Mouse (Mus musculus) erythroblast, adult 5-6 weeks (primary cell): Measurements from ENCODE around the gene Rasal3. TPM values are rescaled to one million over a fixed set of nuclear protein-coding genes. Genes with fewer than 3 reads are reported as not detected.

Experiments used
- ATAC-seq: replicated peaks from 2 replicates; pipeline ENCODE4 v1.8.0; 2016; ENCODE audit warnings: moderate number of reproducible peaks, mild to moderate bottlenecking, moderate TSS enrichment, inconsistent platforms; ENCODE audit not compliant: poor library complexity, low FRiP score, severe bottlenecking
- total RNA-seq, 2 experiments: library from RNA; stranded (forward) in 1 of 2; stranded (reverse) in 1 of 2; fragments of 150-400 nt in 1 of 2; fragments of 200-764, 138-1000 nt in 1 of 2; gene quantifications; 2 replicates each; pipeline versions ENCODE4 v1.2.3 to v1.2.4; 2015 to 2017; ENCODE audit warnings: low replicate concordance in 2 of 2

Rasal3 gene
- total RNA-seq, 2 experiments from 2014 or later = 5.0 to 5.2 TPM

- ATAC-seq = no peak
These were observed 45.0 kb downstream of the Rasal3 start for GRCm38 (mm10) chr17:32358192-32358942.

GRCm38 (mm10) chr17:32356766-32357760 lies 46.3 kb downstream of the Rasal3 start:
- ATAC-seq = no peak

GRCm38 (mm10) chr17:32356281-32356680 lies 47.1 kb downstream of the Rasal3 start:
- ATAC-seq = no peak

- ATAC-seq = no peak
These were observed 48.4 kb downstream of the Rasal3 start for GRCm38 (mm10) chr17:32355031-32355430.

GRCm38 (mm10) chr17:32354211-32354610 lies 49.2 kb downstream of the Rasal3 start:
- no peak for ATAC-seq

GRCm38 (mm10) chr17:32353696-32354095 lies 49.7 kb downstream of the Rasal3 start:
- no peak for ATAC-seq

GRCm38 (mm10) chr17:32351726-32352125 lies 51.7 kb downstream of the Rasal3 start:
- no peak for ATAC-seq

GRCm38 (mm10) chr17:32351269-32351668 lies 52.1 kb downstream of the Rasal3 start:
- ATAC-seq = no peak

- peak; percentile 92 for ATAC-seq
These were observed 52.9 kb downstream of the Rasal3 start, which contains the start of gene Akap8l for GRCm38 (mm10) chr17:32350382-32350983. Gene Akap8l, minus strand, starts transcription at chr17:32350607.

GRCm38 (mm10) chr17:32349851-32350381 lies 53.5 kb downstream of the Rasal3 start:
- ATAC-seq = peak; percentile 34

- ATAC-seq = peak; percentile 65
These were observed 54.2 kb downstream of the Rasal3 start for GRCm38 (mm10) chr17:32349037-32349732.

- no peak for ATAC-seq
These were observed 55.0 kb downstream of the Rasal3 start for GRCm38 (mm10) chr17:32348406-32348805.

- ATAC-seq = no peak
These were observed 62.3 kb downstream of the Rasal3 start for GRCm38 (mm10) chr17:32341102-32341501.

Other genes starting within 250 kb of the Rasal3 start
- gene Notch3, start 236.7 kb downstream of the Rasal3 start, total RNA-seq (2015; ENCODE audit: low replicate concordance) = not detected in 2 replicates
- 0.09 and 0.14 TPM in 2 replicates for gene Notch3, start 236.7 kb downstream of the Rasal3 start, total RNA-seq (2017; ENCODE audit: low replicate concordance)
- gene Ephx3, start 214.0 kb downstream of the Rasal3 start, total RNA-seq (2015; ENCODE audit: low replicate concordance) = 1.9 TPM in 1 of 2 replicates, not detected in the other
- gene Ephx3, start 214.0 kb downstream of the Rasal3 start, total RNA-seq (2017; ENCODE audit: low replicate concordance) = 0.68 TPM in 1 of 2 replicates, not detected in the other
- 110 and 125 TPM in 2 replicates for gene Brd4, start 118.9 kb downstream of the Rasal3 start, total RNA-seq (2015; ENCODE audit: low replicate concordance)
- 106 TPM in 2 replicates for gene Brd4, start 118.9 kb downstream of the Rasal3 start, total RNA-seq (2017; ENCODE audit: low replicate concordance)
- gene Akap8, start 82.3 kb downstream of the Rasal3 start, total RNA-seq (2015; ENCODE audit: low replicate concordance) = 13.1 and 25.3 TPM in 2 replicates
- gene Akap8, start 82.3 kb downstream of the Rasal3 start, total RNA-seq (2017; ENCODE audit: low replicate concordance) = 31.6 and 51.6 TPM in 2 replicates
- 64.6 and 80.7 TPM in 2 replicates for gene Akap8l, start 53.0 kb downstream of the Rasal3 start, total RNA-seq (2015; ENCODE audit: low replicate concordance)
- 104 and 150 TPM in 2 replicates for gene Akap8l, start 53.0 kb downstream of the Rasal3 start, total RNA-seq (2017; ENCODE audit: low replicate concordance)
- 9.2 and 11.9 TPM in 2 replicates for gene Wiz, start 14.1 kb downstream of the Rasal3 start, total RNA-seq (2015; ENCODE audit: low replicate concordance)
- gene Wiz, start 14.1 kb downstream of the Rasal3 start, total RNA-seq (2017; ENCODE audit: low replicate concordance) = 0.77 and 3.5 TPM in 2 replicates
- 1.3 TPM in 1 of 2 replicates, not detected in the other for gene Pglyrp2, start 20.6 kb upstream of the Rasal3 start, total RNA-seq (2015; ENCODE audit: low replicate concordance)
- gene Pglyrp2, start 20.6 kb upstream of the Rasal3 start, total RNA-seq (2017; ENCODE audit: low replicate concordance) = 0.84 TPM in 1 of 2 replicates, not detected in the other
- not detected in 2 replicates for gene Cyp4f39, start 49.1 kb upstream of the Rasal3 start, total RNA-seq (2015; ENCODE audit: low replicate concordance)
- gene Cyp4f39, start 49.1 kb upstream of the Rasal3 start, total RNA-seq (2017; ENCODE audit: low replicate concordance) = 0.77 and 2.1 TPM in 2 replicates
- gene Cyp4f17, start 102.5 kb upstream of the Rasal3 start, total RNA-seq (2015; ENCODE audit: low replicate concordance) = not detected in 2 replicates
- gene Cyp4f17, start 102.5 kb upstream of the Rasal3 start, total RNA-seq (2017; ENCODE audit: low replicate concordance) = not detected in 2 replicates
- 2.5 and 3.3 TPM in 2 replicates for gene Cyp4f16, start 133.0 kb upstream of the Rasal3 start, total RNA-seq (2015; ENCODE audit: low replicate concordance)
- gene Cyp4f16, start 133.0 kb upstream of the Rasal3 start, total RNA-seq (2017; ENCODE audit: low replicate concordance) = 5.2 and 5.5 TPM in 2 replicates
- gene Cyp4f37, start 217.7 kb upstream of the Rasal3 start, total RNA-seq (2015; ENCODE audit: low replicate concordance) = not detected in 2 replicates
- gene Cyp4f37, start 217.7 kb upstream of the Rasal3 start, total RNA-seq (2017; ENCODE audit: low replicate concordance) = not detected in 2 replicates